Mouse (Mus musculus) megakaryocyte, embryonic 14.5 days (primary cell): Measurements from ENCODE around the gene Ppp1r15a.

Source experiments
- FLI1 ChIP-seq: IDR thresholded peaks from 2 replicates; pipeline ENCODE4 v1.6.1; 2012; ENCODE audit warnings: low read length, inconsistent platforms, mixed read lengths
- GATA1 ChIP-seq: IDR thresholded peaks from 3 replicates; pipeline ENCODE4 v1.6.1; 2012; ENCODE audit warnings: mixed read lengths, low read length, inconsistent platforms, borderline replicate concordance

GRCm38 (mm10) chr7:45535676-45536075 lies 9.6 kb upstream of the Ppp1r15a start:
- TF ChIP-seq GATA1 (no peak), FLI1 (no peak)
